Mouse (Mus musculus): ENCODE measurements around the gene Emb. TPM values are rescaled to one million over a fixed set of nuclear protein-coding genes. Genes with fewer than 3 reads are reported as not detected.
"Not testable (repeated sequence)": the region's sequence is repeated elsewhere in the genome, so short reads cannot be mapped to it uniquely, and the experiment has no call there.

Emb gene
- 10 to 100 TPM; 31.2 to 31.8 TPM for total RNA-seq (2021)
- long read RNA-seq, experiment 1, transcript Emb-202 (1 exons, 2,136 nt), result minor isoform, 5 of 37 reads
- long read RNA-seq, experiment 1, transcript Emb-201 (9 exons, 2,923 nt), result major isoform, 30 of 37 reads
- long read RNA-seq, experiment 1, partial matches to known transcripts, result 2 of 37 reads
- long read RNA-seq, experiment 1, other reads (novel, unspliced or antisense), result 0 of 37 reads
- long read RNA-seq, experiment 2, transcript Emb-202 (1 exons, 2,136 nt), result minor isoform, 8 of 24 reads
- long read RNA-seq, experiment 2, transcript Emb-201 (9 exons, 2,923 nt), result major isoform, 14 of 24 reads
- long read RNA-seq, experiment 2, partial matches to known transcripts, result 1 of 24 reads
- long read RNA-seq, experiment 2, other reads (novel, unspliced or antisense), result 1 of 24 reads

- no peak for DNase-seq (ENCODE audit: extremely low spot score in 1 of 2, low spot score in 2 of 2)
- intact Hi-C loops (cut with DNase I), result no loop called here
- H3K4me3 ChIP-seq, result no peak within 1 kb of the TSS
- no peak for TF ChIP-seq CTCF (IDR thresholded peaks at IDR 0.05)
- no peak within 1 kb of the TSS for H3K27ac ChIP-seq
These were observed at the start of gene Emb for GRCm38 (mm10) chr13:117208236-117208635. Gene Emb (plus strand): TSS chr13:117208536.

GRCm38 (mm10) chr13:117163906-117164305 lies 44.4 kb upstream of the Emb start:
- DNase-seq (ENCODE audit: extremely low spot score in 1 of 2, low spot score in 2 of 2), result no peak
- no peak overlapping the region for H3K27ac ChIP-seq
- no peak for TF ChIP-seq CTCF (IDR thresholded peaks at IDR 0.05)
- intact Hi-C loops (cut with DNase I), result no loop called here
- no peak overlapping the region for H3K4me3 ChIP-seq

GRCm38 (mm10) chr13:117165071-117165470 lies 43.3 kb upstream of the Emb start:
- TF ChIP-seq CTCF (IDR thresholded peaks at IDR 0.05), result peak; percentile 25
- intact Hi-C loops (cut with DNase I), result no loop called here
- no peak for DNase-seq (ENCODE audit: extremely low spot score in 1 of 2, low spot score in 2 of 2)
- Histone ChIP-seq H3K4me3 (no peak overlapping the region), H3K27ac (no peak overlapping the region)

- H3K4me3 ChIP-seq; DNase-seq (ENCODE audit: extremely low spot score in 1 of 2, low spot score in 2 of 2); H3K27ac ChIP-seq; intact Hi-C loops (cut with DNase I): not testable (repeated sequence)
These were observed 27.4 kb upstream of the Emb start for GRCm38 (mm10) chr13:117180912-117181311.

GRCm38 (mm10) chr13:117183288-117183687 lies 25.0 kb upstream of the Emb start:
- H3K27ac ChIP-seq, result no peak overlapping the region
- TF ChIP-seq CTCF (IDR thresholded peaks at IDR 0.05), result no peak
- no peak overlapping the region for H3K4me3 ChIP-seq
- intact Hi-C loops (cut with DNase I), result no loop called here
- DNase-seq (ENCODE audit: extremely low spot score in 1 of 2, low spot score in 2 of 2), result no peak

GRCm38 (mm10) chr13:117185329-117185728 lies 23.0 kb upstream of the Emb start:
- no peak overlapping the region for H3K4me3 ChIP-seq
- H3K27ac ChIP-seq, result no peak overlapping the region
- intact Hi-C loops (cut with DNase I), result no loop called here
- TF ChIP-seq CTCF (IDR thresholded peaks at IDR 0.05), result no peak
- no peak for DNase-seq (ENCODE audit: extremely low spot score in 1 of 2, low spot score in 2 of 2)

GRCm38 (mm10) chr13:117192161-117192560 lies 16.2 kb upstream of the Emb start:
- no peak for TF ChIP-seq CTCF (IDR thresholded peaks at IDR 0.05)
- H3K4me3 ChIP-seq, result no peak overlapping the region
- H3K27ac ChIP-seq, result no peak overlapping the region
- intact Hi-C loops (cut with DNase I), result no loop called here
- DNase-seq (ENCODE audit: extremely low spot score in 1 of 2, low spot score in 2 of 2), result no peak

GRCm38 (mm10) chr13:117193422-117193983 lies 14.8 kb upstream of the Emb start:
- DNase-seq (ENCODE audit: extremely low spot score in 1 of 2, low spot score in 2 of 2), result no peak
- Histone ChIP-seq H3K4me3 (no peak overlapping the region), H3K27ac (no peak overlapping the region)
- intact Hi-C loops (cut with DNase I), result no loop called here
- no peak for TF ChIP-seq CTCF (IDR thresholded peaks at IDR 0.05)

GRCm38 (mm10) chr13:117195569-117196495 lies 12.5 kb upstream of the Emb start:
- H3K27ac ChIP-seq, result no peak overlapping the region
- H3K4me3 ChIP-seq, result no peak overlapping the region
- DNase-seq (ENCODE audit: extremely low spot score in 1 of 2, low spot score in 2 of 2), result no peak
- intact Hi-C loops (cut with DNase I), result no loop called here
- TF ChIP-seq CTCF (IDR thresholded peaks at IDR 0.05), result no peak

GRCm38 (mm10) chr13:117197666-117198065 lies 10.7 kb upstream of the Emb start:
- intact Hi-C loops (cut with DNase I), result no loop called here
- DNase-seq (ENCODE audit: extremely low spot score in 1 of 2, low spot score in 2 of 2), result no peak
- TF ChIP-seq CTCF (IDR thresholded peaks at IDR 0.05), result no peak
- H3K4me3 ChIP-seq, result no peak overlapping the region
- H3K27ac ChIP-seq, result no peak overlapping the region

- intact Hi-C loops (cut with DNase I), result no loop called here
- Histone ChIP-seq H3K4me3 (no peak overlapping the region), H3K27ac (no peak overlapping the region)
- peak; percentile 57 to 69 for DNase-seq (ENCODE audit: extremely low spot score in 1 of 2, low spot score in 2 of 2)
- peak; percentile 83 for TF ChIP-seq CTCF (IDR thresholded peaks at IDR 0.05)
These were observed 9.8 kb upstream of the Emb start for GRCm38 (mm10) chr13:117198402-117199083.
